Mouse (Mus musculus) 3134 (cell line): ENCODE measurements around the gene Otud7a.
A peak's percentile ranks its signal among the peaks of the same experiment; 100 is the strongest.

Experiments used
- DNase-seq: peaks from one replicate; pipeline ENCODE4 v3.0.0-alpha.2; 2011; ENCODE audit warnings: low spot score; ENCODE audit not compliant: insufficient read length; ENCODE audit errors: extremely low read depth

Otud7a gene

DNA sequence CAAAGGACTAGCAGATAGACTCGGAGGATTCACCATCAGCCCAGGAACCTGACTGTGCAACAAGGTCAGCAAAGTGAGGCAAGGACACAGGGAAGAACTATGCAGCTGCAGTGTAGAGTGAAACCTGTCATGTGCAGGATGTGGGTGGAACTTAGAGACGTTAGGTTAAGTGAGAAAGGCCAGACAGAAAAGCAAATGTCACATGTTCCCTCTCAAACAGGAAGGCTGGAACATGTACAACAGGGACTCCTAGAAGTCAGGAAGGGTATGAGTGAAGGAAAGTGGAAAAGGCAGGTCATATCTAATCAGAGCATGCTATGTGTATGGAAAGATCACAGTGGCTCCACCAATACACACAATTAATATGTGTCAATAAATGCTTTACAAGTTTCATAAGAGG, 232.6 kb downstream of the Otud7a start:
- no peak for DNase-seq

DNA sequence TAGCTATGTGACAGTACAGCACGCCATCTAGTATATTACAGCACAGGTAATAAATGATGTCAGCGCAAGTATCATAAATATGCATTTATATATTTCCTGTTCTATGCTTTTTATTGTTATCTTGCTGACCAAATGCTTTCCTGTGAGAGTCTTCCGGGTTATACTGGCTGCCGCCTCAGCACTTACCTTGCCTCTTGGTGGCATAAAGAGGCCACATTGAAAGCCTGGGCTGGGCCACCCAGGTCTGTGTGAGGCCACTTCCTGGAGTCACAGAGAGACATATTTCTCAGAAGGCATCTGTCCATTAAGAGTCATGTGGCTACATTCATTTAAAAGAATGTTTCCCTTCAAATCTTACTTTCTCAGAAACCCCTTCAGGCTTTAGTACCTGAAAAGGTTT, 242.5 kb downstream of the Otud7a start:
- DNase-seq: no peak

GRCm38 (mm10) chr7:63697921-63698320, 253.4 kb downstream of the Otud7a start:
- no peak for DNase-seq

DNA sequence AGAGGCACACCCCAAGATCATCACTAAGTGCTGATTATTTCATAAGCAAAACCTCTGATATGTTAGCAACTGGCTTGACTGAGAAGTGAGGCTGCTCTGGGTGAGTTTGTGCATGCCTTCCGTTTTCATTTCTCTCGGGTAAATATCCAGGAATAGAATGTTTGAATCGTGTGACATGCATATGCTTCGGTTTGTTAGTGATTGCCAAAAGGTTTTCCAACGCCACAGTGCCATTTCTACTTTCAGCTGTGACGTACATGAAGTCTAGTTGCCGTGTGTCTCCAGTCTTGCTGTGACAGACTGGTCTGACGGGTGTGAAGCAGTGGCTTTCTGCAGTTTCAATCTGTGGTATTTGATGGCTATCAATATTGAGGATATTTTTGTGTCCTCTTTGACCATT, 273.4 kb downstream of the Otud7a start:
- DNase-seq: no peak

GRCm38 (mm10) chr7:63719183-63719944, 274.8 kb downstream of the Otud7a start:
- DNase-seq: no peak

GRCm38 (mm10) chr7:63720682-63721081, 276.1 kb downstream of the Otud7a start:
- DNase-seq: no peak

DNA sequence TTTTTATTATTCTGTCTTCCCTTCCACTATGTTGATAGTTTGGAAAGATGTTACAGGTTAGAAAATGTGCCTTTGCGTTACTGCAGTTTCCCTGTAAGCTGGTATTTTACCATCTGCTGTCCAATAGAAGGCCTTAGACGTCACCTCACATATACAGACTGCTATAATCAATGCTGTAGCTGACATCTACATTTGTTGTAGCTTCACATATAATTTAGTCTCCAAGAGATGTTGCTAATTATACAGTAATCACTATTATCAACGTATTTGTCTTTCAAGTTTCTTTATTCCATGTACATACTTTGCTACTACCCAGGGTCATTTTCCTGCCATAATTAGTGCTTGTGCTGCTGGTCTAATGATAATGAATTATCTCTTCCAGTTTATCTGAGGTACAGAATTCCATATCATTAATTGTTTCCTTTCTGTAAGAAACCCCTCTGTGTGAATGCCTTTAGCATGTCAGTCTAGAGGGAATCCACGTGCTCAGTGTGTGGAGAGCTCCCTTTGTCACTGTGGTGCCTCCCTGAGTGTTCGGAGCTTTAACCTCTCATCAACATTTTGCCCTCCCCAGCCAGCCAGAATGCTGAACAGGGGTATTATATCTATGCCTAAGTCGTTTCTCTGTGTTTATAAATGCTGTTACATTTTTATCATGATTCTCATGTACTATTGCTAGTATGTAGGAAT, 280.6 kb downstream of the Otud7a start:
- DNase-seq: no peak

- DNase-seq: no peak
Observed at GRCm38 (mm10) chr7:63729605-63730004, 285.1 kb downstream of the Otud7a start.

- DNase-seq: no peak
Observed at GRCm38 (mm10) chr7:63730012-63730411, 285.5 kb downstream of the Otud7a start.

GRCm38 (mm10) chr7:63737725-63738124, 293.2 kb downstream of the Otud7a start:
- no peak for DNase-seq

- DNase-seq: no peak
Observed at GRCm38 (mm10) chr7:63738142-63738541, 293.6 kb downstream of the Otud7a start.

DNA sequence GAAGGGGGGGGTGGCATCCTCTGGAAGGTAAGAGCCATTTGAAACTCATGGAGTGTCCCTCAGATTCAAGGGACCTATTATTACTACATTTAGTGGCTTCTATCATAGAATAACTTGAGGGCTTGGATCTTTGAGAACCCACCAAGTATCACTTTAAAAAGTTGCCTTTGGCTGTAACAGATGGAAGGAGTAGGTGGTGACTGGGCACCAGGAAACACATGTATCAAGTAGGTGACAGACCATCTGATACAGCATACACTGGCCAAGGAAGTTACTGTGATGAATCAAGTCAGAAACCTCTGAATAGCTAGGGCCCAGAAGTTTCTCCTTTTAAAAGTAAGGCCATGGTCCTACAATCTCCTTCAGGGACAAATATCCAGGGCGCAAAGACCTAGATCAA, 298.6 kb downstream of the Otud7a start:
- no peak for DNase-seq

DNA sequence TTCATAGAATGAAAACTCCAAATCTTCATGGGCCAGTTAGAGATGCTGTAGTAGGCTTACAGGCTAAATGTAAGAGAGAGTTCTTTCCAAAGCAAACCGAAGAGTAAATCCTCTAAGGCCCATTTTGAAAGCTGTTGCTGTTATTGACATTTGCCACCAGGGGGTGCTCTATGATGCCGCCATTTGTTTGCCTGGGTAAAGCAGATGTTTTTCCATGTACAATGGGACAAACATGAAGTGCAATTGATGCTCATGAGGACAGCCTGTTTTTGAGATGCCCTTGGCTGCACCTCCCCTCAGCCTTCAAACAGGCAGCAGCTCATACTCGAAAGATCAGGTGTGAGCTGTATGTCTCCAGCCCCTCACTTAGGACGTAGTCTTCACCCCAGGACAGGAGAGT, 307.5 kb downstream of the Otud7a start:
- DNase-seq: no peak

- peak; percentile 74 for DNase-seq
Observed at GRCm38 (mm10) chr7:63753274-63753751, 308.8 kb downstream of the Otud7a start.

DNA sequence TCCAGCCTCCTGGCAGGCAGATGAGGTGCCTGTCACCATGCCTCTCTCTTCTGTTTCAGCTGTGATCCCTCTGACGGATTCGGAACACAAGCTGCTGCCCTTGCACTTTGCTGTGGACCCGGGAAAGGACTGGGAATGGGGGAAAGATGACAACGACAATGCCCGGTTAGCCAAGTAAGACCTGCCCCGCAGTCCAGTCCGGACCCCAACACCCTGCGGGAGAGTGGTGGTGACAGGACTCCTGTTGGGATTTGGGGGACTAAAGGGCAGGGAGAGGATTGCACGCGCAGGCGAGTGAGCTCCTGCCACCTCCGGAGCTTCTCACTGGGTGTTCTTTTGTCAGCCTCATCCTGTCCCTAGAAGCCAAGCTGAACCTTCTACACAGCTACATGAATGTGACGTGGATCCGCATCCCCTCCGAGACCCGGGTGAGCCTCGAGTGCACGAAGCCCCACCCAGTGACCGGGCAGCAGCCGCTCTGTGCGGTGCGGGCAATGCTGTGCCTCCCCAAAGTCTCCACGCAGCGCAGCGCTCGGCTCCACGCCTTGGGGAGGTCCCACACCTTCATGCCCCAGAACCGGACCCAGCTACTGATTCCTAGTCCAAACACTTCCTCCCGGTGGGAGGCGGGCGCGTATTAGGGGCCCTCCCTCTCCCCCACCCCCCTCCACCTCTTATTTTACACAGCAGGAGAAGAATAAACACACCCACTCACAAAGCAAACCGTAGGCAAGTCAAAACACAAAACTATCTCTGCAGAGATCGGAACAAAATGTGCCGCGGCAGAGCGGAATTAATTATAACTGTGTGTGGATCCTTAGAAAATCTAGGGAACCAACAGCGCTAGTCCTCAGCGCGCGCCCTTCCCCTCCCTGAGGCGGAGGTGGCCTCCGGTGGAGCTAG, 310.3 kb downstream of the Otud7a start:
- DNase-seq: peak; percentile 36

DNA sequence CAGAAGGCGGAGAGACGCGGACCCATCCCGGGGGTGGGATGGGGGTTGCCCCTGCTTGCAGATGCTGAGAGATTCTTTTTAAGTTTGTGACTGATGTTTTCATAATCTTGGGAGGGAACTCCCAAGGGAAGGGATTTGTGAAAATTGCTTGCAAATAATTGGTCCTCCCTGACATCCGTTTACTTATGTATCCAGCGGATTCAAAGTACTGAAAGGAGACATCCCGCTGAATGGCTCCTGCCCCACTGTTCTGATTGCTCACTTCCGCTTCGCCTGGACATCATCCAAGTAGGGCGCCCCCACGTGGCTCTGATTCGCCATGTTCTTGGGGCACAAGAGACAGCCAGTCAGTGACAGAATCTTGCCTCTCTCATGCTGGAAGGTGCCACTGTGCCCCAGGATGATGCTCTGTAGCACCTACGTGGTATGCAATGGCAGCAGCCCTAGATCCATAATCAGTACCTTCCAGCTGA, 311.0 kb downstream of the Otud7a start:
- peak; percentile 62 for DNase-seq

- DNase-seq: no peak
Observed at GRCm38 (mm10) chr7:63757136-63757677, 312.7 kb downstream of the Otud7a start.

- no peak for DNase-seq
Observed at GRCm38 (mm10) chr7:63757678-63758239, 313.2 kb downstream of the Otud7a start.

DNA sequence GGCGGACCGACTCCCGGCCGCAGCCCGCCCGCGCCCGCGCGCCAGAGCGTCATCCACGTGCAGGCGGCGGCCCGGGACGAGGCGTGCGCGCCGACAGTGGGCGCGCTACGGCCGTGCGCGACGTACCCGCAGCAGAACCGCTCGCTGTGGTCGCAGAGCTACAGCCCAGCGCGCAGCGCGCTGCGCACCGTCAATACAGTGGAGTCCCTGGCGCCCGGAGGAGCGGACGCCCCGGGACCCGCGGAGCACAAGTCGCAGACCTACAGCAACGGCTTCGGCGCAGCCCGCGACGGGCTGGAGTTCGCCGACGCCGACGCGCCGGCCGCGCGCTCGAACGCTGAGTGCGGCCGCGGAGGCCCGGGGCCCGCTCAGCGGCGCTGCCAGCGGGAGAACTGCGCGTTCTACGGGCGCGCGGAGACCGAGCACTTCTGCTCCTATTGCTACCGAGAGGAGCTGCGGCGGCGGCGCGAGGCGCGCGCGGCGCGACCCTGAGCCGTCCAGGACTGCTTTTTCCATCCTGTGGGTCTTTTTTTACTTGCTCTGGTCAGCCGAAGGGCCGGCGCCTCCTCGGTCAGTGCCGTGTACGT, 313.8 kb downstream of the Otud7a start:
- DNase-seq: no peak

DNA sequence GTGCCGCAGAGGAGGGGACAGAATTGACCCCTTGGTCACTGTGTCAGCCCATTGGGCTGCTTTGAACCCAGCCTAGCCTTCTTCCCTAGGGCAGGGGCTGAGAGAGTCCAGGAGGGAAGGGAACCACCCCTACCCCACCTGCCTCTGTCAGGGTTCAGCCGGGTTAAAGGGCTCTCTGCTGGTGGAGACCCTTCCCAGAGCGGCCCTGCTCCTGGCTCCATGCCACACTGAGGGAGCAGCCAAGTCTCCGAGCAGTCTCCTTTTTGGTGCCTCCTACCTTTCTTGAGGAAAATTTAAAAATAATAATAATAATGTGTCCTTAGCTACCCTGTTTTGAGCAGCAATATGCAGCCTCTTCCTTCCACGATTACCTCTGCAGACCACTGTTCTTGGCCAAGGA, 315.1 kb downstream of the Otud7a start:
- no peak for DNase-seq
